Mouse (Mus musculus) retina, embryonic 14.5 days (tissue): ENCODE measurements around the gene Tmem88.

Experiments used
- DNase-seq: peaks from one replicate; pipeline ENCODE4 v3.0.0-alpha.2; 2015; ENCODE audit warnings: low spot score

The Tmem88 gene

GRCm38 (mm10) chr11:69357690-69358089 is 40.3 kb downstream of the Tmem88 start:
- no peak for DNase-seq

DNA sequence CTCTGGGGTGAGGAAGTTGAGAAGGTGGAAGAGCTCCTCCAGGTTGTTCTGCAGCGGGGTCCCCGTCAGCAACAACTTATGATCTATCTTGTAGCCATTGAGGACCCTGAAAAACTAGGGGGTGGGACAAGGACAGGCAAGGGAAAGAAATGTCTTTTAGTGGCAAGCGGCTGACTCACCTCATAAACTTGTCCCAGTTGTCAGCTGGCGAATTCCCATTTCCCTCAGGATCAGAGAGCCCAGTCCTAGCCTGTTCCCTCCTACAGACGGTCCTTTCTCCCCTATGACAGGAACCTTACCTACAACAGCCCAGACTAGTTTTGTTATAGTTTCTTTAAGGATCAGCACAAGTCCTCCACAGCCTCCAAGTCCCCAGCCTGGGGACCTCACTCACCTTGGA is 41.5 kb downstream of the Tmem88 start:
- no peak for DNase-seq
